Mouse (Mus musculus) spleen, embryonic (tissue): ENCODE measurements around the gene Gm20388.

Source experiments
- CTCF ChIA-PET: fragments of 350-600 bp; sonication (Branson Sonifier 250); formaldehyde crosslinking; loops from one replicate; lab custom pipeline; 2022; lab: Charles Lee

Gm20388 gene

GRCm38 (mm10) chr8:124242208-124242607, 4331.6 kb downstream of the Gm20388 start:
- CTCF ChIA-PET, result interaction anchor here (0.6 kb wide), 1 partner anchor 454 kb away, joined by 10 read pairs; no protein-coding TSS in a partner anchor

- CTCF ChIA-PET, result no interaction called here
Observed at GRCm38 (mm10) chr8:124242913-124243312, 4332.3 kb downstream of the Gm20388 start.

GRCm38 (mm10) chr8:124247581-124247980, 4336.9 kb downstream of the Gm20388 start:
- CTCF ChIA-PET, result no interaction called here

- CTCF ChIA-PET, result no interaction called here
Observed at GRCm38 (mm10) chr8:124248688-124249087, 4338.0 kb downstream of the Gm20388 start.

- CTCF ChIA-PET, result no interaction called here
Observed at GRCm38 (mm10) chr8:124250255-124250654, 4339.6 kb downstream of the Gm20388 start.

GRCm38 (mm10) chr8:124250785-124251184, 4340.1 kb downstream of the Gm20388 start:
- CTCF ChIA-PET, result no interaction called here

GRCm38 (mm10) chr8:124252533-124252950, 4341.9 kb downstream of the Gm20388 start:
- CTCF ChIA-PET, result no interaction called here

- CTCF ChIA-PET, result interaction anchor here (0.6 kb wide), 1 partner anchor 66 kb away, joined by 3 read pairs; no protein-coding TSS in a partner anchor
Observed at GRCm38 (mm10) chr8:124253939-124254338, 4343.3 kb downstream of the Gm20388 start.

GRCm38 (mm10) chr8:124256841-124257240, 4346.2 kb downstream of the Gm20388 start:
- CTCF ChIA-PET, result no interaction called here

GRCm38 (mm10) chr8:124257363-124257762, 4346.7 kb downstream of the Gm20388 start:
- CTCF ChIA-PET, result no interaction called here

- CTCF ChIA-PET, result no interaction called here
Observed at GRCm38 (mm10) chr8:124259146-124259545, 4348.5 kb downstream of the Gm20388 start.

- CTCF ChIA-PET, result no interaction called here
Observed at GRCm38 (mm10) chr8:124259925-124260324, 4349.3 kb downstream of the Gm20388 start.

GRCm38 (mm10) chr8:124260371-124260770, 4349.7 kb downstream of the Gm20388 start:
- CTCF ChIA-PET, result no interaction called here

GRCm38 (mm10) chr8:124263058-124263457, 4352.4 kb downstream of the Gm20388 start:
- CTCF ChIA-PET, result no interaction called here

GRCm38 (mm10) chr8:124264032-124264431, 4353.4 kb downstream of the Gm20388 start:
- CTCF ChIA-PET, result no interaction called here

- CTCF ChIA-PET, result no interaction called here
Observed at GRCm38 (mm10) chr8:124264671-124265070, 4354.0 kb downstream of the Gm20388 start.

GRCm38 (mm10) chr8:124265130-124265529, 4354.5 kb downstream of the Gm20388 start:
- CTCF ChIA-PET, result no interaction called here

GRCm38 (mm10) chr8:124265798-124266197, 4355.2 kb downstream of the Gm20388 start:
- CTCF ChIA-PET, result no interaction called here

- CTCF ChIA-PET, result no interaction called here
Observed at GRCm38 (mm10) chr8:124267206-124267605, 4356.6 kb downstream of the Gm20388 start.

GRCm38 (mm10) chr8:124270504-124270903, 4359.9 kb downstream of the Gm20388 start:
- CTCF ChIA-PET, result no interaction called here

- CTCF ChIA-PET, result no interaction called here
Observed at GRCm38 (mm10) chr8:124270904-124271303, 4360.3 kb downstream of the Gm20388 start.

- CTCF ChIA-PET, result no interaction called here
Observed at GRCm38 (mm10) chr8:124271518-124271917, 4360.9 kb downstream of the Gm20388 start.

GRCm38 (mm10) chr8:124272792-124273191, 4362.2 kb downstream of the Gm20388 start:
- CTCF ChIA-PET, result no interaction called here

GRCm38 (mm10) chr8:124273606-124274218, 4363.1 kb downstream of the Gm20388 start:
- CTCF ChIA-PET, result interaction anchor here (0.8 to 1.2 kb wide), 2 partner anchors 42 to 254 kb away, joined by 3 read pairs; no protein-coding TSS in a partner anchor
